16 mouse cellular contexts compared by ENCODE assay signal in the genomic region with DNA sequence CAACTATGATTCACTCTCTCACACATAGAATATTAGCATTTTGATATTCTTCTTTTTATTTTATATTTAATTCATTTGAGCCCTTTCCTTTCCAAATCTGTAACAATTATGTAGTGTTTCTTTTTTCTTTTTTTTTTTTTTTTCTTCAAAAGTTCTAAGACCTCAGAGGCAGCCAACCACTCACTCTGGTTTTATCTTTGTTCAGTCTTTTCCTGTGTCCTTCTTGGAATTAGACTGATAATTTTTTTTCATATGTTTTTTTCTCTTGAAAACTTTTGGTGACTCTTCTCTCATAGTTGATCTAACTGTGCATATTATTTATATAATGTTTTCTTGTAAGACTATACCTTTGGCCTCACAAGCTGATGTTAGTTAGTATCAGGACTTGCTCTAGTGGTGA.
"Had no signal": no experiment of that assay in that cellular context is flagged by ENCODE, and none has a peak within 500 bp of the region (broad histone marks: within the 10 kb centered on the region; RNA-seq: fewer than 3 reads in every experiment).

No protein-coding gene starts in this region.

- H3K9ac ChIP-seq: neural tube, embryonic 13.5 days; neural tube, embryonic 15.5 days; stomach, embryonic 15.5 days had no signal

- DNase-seq: retina, postnatal 1 day; right cerebral cortex, adult 18-20 months; right cerebral cortex, postnatal 14 days; right cerebral cortex, postnatal 25 days; right cerebral cortex, postnatal 4 days; spleen, adult 18-20 months; thymus, adult 18-20 months; thymus, adult 2 months; thymus, postnatal 14 days; thymus, postnatal 25 days; thymus, postnatal 36 days; thymus, postnatal 4 days had no signal

- H3K27me3 ChIP-seq: neural tube, embryonic 13.5 days; neural tube, embryonic 15.5 days; stomach, embryonic 15.5 days had no signal

- H3K4me3 ChIP-seq: neural tube, embryonic 13.5 days; neural tube, embryonic 15.5 days; stomach, embryonic 15.5 days had no signal

- H3K9me3 ChIP-seq: neural tube, embryonic 13.5 days; neural tube, embryonic 15.5 days; stomach, embryonic 15.5 days had no signal

- H3K4me2 ChIP-seq: neural tube, embryonic 13.5 days; neural tube, embryonic 15.5 days; stomach, embryonic 15.5 days had no signal

- H3K27ac ChIP-seq: neural tube, embryonic 13.5 days; neural tube, embryonic 15.5 days; stomach, embryonic 15.5 days; stomach, postnatal 0 days had no signal
